Mouse (Mus musculus) urinary bladder, postnatal 10 days (tissue): ENCODE measurements around the gene Epn2.
A peak's percentile ranks its signal among the peaks of the same experiment; 100 is the strongest.

Experiments
- DNase-seq: peaks from one replicate; pipeline ENCODE4 v3.0.0; 2022; ENCODE audit warnings: low spot score

The Epn2 gene

DNA sequence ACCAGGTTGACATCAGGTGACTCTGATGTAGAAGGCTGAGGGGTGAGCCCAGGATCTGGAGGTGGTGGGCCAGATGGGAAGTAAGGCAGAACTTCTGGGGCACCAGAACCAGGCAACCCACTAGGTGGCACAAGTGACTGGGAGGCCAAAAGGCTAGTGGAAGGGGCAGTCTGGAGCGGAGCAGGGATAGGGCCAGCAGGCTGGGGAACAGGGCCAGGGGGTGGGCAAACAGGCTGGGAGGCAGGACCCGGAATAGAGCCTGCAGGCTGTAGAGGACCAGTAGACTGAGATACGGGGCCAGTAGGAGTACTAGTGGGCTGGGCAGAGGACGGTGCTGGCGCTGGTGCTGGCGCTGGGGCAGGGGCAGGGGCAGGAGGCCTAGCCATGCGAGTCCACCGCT lies 89.6 kb downstream of the Epn2 start:
- no peak for DNase-seq

DNA sequence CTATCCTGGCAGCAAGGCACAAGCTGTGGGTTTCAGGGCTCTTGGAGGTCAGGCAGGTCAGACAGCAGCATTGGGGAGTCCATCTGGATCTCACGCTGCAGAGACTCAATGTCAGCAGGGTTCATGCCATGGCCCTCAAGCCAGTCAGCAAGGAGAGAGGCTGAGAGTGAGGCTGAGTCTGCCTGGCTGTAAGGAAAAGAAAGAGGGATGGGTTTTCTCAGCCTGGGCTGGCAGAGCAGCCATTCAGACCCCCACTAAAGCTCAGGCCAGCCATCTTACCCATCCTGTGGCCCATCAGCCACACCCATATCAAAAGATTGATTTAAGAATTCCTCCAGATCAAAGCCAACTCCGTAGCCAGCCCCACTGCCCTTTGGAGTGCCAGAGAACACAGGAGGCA lies 90.4 kb downstream of the Epn2 start:
- no peak for DNase-seq

DNA sequence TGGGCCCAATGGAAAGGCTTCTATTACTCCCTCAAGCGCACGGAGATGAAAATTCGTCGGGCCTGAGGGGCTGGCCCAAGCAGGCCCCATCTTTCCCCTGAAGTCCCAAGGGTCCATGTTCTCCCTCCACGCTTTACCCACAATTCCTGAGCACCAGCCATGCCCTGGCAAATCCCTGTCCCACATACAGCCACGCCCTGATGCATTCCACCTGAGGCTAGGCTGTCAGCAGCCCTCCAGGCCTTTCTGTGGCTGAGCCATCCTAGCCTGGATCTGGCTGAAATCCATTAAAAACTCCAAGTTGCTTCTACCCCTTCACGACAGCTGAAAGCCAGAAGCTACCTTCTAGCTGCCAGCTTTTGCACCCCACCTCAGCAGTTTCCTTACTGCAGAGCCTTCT lies 91.6 kb downstream of the Epn2 start:
- no peak for DNase-seq

DNA sequence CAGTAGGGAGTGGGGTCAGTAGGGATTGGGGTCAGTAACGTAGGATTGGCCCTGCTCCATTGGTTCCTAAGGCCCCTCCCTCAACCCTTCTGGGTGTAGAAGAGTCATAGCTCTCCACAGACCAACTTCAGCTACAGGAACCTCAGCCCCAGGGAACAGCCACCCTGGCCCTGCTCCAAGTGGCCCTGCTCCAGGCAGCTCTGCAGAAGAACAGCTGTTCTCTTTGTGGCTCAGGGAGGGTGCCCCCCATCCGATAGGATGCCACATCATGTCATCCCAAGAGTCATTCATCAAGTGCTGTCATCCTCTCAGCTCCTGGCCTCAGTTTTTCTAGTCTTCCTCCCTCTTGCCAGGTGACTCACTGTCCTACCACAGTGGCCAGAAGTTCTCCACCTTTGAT lies 92.1 kb downstream of the Epn2 start:
- DNase-seq: peak; percentile 39

DNA sequence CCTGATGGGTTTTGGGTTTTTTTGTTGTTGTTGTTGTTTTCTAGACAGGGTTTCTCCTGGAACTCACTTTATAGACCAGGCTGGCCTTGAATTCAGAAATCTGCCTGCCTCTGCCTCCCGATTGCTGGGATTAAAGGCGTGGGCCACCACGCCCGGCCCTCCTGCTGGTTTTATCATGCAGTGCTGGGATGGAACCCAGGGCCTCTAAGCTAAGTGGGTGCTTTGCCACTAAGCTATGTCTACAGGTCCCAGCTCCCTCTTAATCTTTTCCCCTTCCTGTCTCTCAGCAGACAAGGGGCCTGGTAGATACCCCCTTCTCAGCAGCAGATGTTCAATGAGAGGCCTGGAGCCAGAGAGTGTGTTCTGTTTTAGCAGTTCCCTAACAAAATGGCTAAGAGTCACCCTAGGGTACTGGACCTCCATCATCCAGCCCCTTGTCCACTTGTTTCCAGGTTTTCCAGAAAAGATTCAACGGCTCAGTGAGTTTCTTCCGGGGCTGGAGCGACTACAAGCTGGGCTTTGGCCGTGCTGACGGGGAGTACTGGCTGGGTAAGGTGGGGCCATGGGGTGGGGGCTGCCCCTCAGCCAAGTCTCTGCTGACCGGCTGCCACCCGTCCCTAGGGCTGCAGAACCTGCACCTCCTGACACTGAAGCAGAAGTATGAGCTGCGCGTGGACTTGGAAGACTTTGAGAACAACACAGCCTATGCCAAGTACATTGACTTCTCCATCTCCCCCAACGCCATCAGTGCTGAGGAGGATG lies 92.8 kb downstream of the Epn2 start:
- no peak for DNase-seq

DNA sequence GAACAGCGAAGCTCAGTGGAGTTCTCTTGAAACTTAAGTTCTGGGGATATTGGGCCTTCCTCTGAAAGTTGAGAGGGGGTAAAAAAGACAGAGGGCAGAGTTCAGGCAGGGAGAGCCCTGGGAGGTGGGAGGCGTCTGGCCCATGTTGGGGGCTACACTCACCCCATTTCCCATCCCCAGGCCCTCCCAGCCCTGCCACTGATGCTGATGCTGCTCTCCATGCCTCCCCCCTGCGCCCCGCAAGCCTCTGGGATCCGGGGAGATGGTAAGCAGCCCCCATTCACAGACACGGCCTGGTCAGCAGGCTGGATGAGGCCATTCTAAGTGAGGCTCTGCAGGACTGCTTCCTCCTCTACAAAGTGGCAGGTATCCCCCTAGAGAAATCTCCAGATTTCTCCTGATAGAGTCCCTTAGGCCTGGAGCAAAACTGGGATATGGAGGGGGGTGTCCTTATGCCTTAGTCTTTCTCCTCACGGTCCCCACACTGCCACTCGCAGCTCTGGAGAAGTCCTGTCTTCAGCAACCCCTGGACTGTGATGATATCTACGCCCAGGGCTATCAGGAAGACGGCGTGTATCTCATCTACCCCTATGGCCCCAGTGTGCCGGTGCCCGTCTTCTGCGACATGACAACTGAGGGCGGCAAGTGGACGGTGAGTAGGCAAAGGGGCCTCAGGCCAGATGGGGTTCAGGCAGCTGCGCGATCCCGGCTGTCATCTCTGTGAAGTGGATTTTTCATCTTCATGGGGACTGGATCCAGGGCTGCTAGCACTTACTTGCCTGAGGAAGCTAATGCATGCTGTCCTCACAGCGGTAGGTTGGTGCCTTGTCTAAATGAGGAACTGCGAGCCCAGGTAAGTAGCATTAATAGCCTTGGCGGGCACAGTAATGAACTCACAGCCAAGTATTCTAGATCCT lies 93.7 kb downstream of the Epn2 start:
- no peak for DNase-seq

DNA sequence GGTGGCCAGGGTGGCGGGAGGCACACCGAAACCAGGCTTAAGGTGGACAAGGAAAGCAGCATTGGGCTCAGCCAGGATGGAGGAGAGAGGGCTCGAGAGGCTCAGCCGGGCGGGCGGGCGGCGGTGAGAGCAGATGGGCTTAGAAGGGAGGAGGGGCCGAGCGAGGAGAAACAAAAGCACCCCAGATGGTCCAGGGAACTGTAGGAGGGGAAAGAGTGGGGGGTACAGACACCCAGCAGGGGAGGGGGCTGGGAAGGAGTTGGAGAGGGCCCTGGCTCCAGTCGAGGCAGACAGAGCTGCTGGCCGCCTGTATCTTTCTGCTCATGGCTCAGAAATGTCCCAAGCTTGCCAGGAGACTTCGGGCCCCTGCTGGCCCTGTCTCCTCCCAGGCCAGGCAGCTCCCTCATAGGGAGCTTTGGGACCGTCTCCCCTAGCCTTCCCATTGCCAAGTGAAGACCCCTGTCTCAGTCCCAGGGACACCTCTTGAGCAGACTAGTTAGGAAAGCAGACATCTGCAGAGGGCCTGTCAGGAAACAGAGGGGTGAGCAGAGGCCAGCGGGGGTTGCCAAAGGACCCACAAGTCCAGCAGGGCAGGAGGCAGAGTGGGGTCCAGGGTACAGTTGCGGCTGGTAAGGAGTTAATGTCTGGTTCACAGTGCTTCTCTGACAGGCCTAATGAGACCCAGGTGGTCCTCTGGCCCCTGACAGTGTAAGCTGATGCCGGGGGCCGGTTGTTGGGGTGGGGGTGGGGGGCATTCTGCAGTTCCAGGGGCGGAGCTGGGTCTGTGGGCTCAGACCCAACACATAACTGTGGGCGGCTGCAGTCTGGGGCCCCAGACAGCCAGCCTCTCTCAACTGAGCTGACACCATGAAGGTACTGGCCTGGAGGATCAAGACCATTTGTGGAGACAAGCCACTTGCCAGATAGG lies 94.6 kb downstream of the Epn2 start, which contains the start of gene Mfap4:
Gene Mfap4, plus strand, starts transcription at position 819 of the 928 bp plus-strand sequence.
- no peak for DNase-seq

DNA sequence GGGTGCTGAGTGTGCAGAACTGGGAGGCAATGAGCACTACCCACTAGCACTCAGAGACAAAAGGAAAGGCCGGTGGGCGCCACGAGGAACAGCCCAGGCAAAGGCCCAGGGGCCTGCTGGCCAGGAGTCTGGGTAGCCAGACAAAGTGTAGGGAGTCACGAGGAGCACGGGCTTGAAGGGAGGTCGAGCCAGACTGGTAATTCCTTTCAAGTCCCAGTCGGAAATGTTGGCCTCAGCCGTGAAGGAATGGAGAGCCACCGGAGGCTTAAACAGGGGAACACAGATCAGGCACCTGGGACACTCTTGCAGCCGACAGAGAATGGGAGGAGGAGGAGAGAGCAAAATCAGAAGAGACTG lies 95.3 kb downstream of the Epn2 start:
- DNase-seq: no peak

DNA sequence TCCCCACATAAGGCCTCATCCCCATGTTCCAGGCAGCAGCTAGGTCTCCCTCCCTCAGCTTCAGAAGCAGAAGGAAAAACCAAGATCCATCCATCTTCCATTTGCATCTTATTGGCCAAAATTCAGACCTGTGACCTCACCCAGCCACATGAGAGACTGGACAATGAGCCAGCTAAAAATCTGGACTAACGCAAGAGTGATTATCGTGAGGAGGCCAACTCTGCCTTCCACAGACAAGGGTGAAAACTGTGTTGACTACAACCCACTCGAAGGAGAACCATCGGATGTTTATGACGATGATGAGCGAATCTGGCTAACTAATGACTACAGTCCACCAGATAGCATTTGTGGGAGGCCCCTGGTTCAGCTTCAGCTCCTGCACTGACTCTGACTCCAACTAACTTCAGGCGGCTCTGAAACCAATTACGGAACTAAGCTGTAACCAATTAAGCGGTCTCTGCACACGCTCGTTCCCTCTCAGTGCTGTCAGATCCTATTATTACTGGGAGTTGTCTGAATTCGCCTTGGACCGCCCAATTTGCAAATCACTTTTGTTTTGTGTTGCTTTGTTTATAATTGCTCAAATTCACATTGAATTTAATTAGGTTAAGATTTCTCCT lies 96.2 kb downstream of the Epn2 start:
- no peak for DNase-seq

DNA sequence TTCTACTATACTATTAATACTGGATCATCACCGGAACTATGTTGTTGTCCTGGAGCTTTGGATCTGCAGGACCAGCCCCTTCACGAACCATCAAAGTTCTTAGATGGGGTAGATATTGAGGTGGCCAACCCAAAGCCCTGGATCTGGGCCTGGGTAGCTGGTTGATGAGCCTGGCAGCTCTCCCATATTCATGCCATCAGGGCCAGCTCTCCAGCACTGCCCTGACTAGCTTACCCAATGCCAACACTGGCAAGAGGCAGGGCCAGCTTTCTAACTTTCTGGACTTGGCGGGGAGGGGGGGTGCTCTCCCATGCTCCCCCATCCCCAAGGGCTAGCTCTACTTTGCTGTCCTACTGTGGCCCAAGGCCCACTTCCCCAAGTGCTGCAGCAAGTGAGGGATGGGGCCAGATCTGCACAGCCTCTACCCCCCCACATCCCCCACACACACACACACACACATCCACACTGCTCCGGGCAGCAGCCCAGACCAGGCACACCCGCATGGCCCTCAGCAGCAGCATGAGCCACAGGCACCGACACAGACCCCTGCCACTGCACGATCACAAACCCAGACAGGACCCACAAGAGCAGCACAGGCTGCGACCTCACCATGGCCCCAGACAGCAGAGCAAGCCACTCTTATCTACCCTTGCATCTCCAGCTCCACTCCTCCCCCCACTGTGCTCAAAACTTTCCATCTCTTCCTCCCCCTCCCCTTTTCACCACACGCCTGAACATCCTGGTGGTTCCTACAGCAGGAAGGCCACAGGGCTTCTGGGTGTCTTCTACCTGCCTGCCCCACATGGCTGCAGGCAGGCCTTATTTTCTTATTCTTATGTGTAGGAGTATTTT lies 98.0 kb downstream of the Epn2 start:
- DNase-seq: no peak

DNA sequence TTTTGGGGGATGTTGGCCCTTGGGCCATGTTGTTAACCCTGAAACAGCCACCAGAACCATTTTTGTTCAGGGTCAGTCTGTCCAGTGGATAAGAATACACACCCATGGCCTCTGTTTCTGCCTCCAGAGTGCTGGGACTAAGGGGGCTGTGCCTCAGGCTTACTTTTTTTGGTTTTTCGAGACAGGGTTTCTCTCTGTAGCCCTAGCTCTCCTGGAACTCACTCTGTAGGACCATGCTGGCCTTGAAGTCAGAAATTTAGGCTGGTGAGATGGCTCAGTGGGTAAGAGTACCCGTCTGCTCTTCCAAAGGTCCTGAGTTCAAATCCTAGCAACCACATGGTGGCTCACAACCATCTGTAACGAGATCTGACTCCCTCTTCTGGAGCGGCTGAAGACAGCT lies 100.7 kb downstream of the Epn2 start:
- DNase-seq: no peak

DNA sequence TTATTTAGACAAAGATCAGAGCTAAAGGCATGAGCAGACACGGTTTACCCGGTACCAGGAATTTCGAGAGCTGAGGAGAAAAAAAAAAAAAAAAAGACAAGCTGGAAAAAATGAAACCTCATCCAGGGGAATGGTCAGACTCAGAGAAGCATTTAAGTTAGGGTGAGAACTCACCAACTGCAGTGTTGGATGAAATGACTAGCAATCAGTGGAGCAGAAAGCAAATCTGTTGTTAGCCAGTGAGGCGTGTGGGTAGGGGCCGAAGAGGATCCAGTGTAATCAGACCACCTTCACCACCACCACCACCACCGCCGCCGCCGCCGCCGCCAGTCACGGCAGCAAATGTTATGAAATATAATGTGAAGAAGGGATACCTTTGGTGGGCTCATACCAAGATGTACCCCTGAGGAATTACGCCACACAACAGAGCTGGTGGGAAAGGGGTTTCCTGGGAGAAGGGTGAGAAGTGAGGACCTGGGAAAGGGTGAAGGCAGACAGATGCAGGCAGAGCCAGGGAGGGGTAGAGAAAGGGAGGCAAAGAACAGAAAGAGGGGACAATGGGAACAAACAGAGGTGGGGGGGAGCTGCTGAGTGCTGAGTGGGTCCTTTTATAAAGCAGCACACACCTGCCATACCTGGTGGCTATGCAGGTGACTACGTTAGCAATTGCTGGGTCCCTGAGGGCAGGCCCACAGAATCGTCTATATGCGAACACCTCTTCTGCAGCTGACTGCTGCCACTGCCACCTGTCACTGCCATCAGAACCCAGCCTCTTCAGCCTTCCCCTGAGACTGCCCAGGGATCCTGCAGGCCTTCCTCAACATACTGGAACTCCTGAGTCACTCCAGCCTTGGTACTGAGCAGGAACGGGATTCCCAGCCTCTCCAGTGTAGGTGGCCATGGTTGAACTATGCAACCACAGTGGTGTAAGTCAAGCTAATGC lies 101.7 kb downstream of the Epn2 start:
- no peak for DNase-seq

DNA sequence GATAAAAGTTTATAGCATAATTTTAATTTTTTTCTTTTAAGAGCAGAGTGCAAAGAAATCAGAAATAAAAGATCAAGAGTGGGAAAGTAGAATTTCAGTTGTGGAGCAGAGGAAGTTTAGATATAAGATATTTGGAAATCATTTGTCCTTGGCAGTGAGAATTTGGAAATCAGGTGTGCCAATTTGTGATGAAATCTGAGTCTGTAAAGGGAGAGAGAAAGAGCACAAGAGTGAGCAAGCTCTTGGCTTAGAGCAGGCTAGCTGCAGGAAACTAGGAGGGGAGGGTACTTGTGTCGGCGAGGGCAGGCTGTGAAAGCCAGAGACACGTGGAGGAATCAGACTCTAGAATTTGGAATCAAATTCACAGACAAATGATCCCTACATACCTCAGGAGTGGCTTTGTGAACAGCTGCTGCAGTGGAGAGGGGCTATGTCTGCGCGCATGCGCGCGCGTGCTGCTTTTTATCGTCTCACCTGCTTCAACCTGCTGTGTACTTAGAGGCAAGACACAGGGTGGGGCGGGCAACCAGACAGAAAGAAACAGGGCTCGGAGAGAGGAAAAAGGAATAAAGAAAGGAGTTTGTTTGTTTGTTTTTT lies 102.6 kb downstream of the Epn2 start:
- DNase-seq: no peak

DNA sequence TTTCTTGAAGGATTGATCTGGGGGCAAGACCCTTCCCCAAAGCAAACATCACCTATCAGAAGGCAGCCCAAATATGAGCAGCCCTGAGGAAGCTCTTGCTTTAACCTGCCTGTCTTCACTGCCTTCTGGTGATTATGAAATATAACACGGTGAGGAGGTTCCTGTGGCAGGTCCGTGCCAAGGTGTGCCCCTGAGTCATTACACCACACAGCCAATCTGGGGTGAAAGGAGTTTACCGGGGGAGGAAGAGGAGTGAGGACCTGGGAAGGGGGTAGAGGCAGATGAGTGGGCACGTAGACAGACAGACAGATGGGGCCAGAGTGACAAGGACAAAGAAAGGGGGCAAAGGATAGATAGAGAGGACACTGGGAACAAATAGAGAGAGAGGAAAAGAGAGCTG lies 105.9 kb downstream of the Epn2 start:
- no peak for DNase-seq

DNA sequence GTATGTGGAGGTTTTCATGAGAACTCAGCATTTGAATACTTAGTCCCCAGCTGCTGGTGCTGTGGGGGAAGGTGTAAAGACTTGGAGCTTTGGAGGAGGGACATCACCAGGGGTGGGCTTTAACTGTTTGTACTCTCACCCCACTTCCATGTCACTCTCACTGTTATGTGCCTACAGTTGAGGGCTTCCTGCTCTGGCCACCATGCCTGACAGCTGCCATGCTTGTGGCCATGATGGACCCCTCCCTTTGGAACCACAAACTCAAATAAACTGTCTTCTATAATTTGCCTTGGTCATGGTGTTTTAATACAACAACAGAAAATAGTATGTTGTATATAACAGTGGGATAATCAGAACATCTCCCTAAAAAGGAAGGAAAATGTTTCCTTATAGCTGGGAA lies 108.6 kb downstream of the Epn2 start:
- DNase-seq: no peak

DNA sequence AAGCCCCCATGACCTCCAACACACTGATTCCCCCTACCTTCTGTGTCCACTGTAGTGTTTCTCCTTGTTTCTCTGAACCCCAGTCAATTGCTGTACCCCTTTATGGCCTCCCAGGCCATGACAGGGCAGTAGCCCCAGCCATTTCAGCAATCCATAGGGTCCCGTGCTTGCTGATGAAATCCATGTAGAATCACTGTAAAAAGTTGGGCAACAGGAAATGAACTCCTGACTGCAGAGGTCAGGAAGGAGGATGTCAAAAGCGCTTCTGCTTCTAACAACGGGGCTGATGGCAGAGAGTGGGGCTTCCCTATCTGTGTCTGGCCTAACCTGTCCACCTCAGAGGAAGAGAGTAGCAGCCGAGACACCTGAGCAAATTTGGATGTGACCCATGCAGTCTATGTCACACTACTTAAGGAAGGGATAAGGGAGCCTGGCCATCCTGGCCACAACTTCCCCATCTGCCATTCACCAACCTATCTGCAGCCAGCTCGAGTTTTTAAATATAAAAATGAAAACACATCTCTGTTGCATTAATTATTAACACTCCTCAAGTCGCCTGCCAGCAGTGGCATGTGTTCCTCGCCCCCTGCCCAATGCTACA lies 110.1 kb downstream of the Epn2 start:
- no peak for DNase-seq

DNA sequence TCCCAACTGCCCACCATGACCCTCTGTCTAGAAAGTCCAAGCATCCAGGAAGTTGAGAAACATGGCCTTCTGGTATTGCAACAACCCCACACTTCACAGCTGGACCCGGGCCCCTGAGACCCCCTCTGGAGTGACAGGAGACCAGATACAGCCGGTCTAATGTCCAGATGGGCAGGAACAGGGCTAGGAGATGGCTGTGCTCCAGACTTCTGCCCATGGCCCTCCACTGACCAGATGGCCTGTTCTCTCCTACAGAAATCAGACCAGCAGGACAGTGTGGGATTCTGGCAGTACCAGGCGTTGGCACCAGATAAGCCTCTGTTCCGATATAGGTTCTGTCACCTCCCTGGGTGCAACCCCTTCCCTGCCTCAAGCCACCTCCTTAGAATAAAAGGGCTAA lies 111.0 kb downstream of the Epn2 start:
- no peak for DNase-seq
